Mouse (Mus musculus) ovary, adult 18-20 months (tissue): ENCODE measurements around the gene Defb20.
A peak's percentile ranks its signal among the peaks of the same experiment; 100 is the strongest.
"Not testable (repeated sequence)": the region's sequence is repeated elsewhere in the genome, so short reads cannot be mapped to it uniquely, and the experiment has no call there.

Experiments
- DNase-seq: peaks from one replicate; pipeline ENCODE4 v3.0.0; 2022; ENCODE audit warnings: low spot score, mixed read lengths

Defb20 gene

DNA sequence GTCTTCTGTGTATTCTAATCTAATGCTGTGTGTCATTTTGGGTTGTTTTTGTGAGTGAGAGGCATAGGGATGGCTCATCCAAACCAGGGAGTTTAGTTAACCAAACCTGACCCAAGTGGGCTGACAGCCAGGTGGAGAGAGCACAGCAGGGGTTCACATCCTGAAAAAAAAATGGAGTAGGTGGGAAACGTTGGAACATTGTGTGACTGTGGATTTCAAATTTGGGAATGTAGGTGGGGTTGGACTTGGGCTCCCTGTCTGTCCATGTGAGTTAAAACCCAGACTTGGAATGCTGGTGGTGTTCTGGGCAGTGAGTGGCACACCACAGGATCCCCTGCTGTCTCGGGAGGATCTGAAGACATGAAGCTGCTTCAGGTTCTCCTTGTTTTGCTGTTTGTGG, at the start of gene Defb20:
Gene Defb20, plus strand, starts transcription at position 301 of the 400 bp plus-strand sequence.
- DNase-seq: no peak

DNA sequence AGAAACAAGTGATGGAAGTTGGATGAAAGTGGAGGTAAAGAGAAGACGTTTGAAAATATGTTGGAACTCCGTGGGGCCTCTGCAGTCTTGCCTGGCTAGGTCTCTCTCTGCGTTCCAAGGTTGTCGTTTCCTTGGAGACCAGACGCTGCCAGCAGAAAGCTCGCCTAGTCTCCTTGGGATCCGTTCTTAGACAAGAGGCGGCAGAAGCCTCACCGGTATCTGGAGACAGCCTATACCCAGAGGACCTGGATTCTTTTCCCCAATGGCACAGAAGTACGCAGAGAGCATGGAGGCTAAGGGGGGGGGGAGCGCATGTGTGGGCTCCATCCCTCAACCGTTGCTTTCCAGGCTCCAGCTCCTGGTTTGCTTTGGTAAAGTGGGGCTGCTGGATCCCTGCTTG, 49.4 kb upstream of the Defb20 start:
- DNase-seq: peak; percentile 55

DNA sequence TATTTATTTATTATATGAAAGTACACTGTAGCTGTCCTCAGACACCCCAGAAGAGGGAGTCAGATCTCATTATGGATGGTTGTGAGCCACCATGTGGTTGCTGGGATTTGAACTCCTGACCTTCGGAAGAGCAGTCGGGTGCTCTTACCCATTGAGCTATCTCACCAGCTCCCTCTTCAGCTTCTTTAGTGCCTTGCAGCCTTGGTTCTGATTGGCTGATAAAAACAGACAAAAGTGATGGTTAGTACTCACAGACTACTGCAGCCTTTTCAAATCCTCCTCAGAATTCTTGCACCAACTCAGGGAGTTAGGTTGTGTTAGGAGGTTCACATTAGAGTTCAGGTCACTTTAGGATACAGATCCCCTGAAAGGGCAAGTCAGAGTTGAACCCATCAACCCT, 48.4 kb upstream of the Defb20 start:
- DNase-seq: not testable (repeated sequence)

DNA sequence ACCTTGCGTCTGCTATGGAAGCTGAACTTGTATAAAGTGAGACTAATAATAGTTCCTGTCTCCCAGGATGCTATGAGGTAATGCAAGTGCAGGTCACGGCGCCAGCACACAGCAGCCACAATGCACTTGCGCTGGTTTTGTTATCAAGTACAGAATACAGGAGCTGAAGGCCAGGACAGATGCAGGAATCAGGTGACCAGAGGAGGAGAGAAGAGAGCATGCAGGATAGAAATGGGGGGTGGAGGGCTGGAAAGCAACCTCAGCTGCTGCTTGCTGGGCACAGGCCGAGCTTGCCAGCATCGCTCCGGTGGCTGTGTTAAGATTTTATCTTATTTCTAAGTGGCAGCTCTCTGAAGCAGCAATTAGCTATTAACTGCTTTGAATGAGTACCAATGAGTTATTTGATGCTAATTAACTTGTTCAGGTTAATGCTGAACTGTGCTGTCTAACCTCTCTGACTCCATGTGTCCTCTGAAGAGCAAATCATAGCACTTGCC, 40.4 kb upstream of the Defb20 start:
- DNase-seq: no peak

DNA sequence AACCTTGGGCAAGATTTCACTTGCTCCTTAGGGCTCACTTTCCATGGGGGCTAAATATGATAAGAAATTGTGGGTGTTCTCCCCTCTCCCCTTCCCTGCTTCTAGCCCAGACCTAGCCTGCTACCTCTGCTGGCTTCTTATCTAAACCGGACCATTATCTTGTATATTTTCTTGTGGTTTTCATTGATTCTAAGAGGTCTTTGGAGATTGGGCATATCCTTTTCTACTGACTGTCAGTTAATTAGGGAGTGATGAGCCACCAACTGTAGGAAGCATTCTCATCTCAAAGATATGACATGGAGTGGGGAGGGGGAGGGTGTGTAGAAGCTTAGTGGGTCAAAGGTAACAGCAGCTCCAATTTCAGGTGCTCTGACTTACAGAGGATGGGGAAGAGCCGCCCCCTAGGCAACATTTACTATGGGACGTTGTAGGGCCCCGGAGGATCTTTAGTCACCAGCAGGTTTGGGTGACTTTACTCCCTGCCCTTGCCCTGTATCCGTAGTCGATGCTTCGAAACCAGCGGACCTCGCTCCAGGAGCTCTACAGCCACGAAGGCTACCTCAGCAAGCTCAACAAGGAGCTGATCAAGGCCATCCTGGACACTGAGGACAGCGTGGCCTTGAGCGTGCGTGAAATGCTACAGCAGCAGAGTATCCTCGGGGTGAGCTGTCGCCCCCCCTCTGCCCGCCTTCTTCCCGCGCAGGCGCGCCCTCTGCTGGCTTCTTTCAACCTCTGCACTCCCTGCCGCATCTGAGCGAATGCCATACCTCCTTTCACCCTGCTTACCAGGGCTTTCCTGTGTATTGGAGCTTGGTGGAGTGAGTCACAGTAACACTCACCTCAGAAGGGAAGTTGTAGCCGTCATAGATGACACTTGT, 39.6 kb upstream of the Defb20 start:
- DNase-seq: peak; percentile 86

DNA sequence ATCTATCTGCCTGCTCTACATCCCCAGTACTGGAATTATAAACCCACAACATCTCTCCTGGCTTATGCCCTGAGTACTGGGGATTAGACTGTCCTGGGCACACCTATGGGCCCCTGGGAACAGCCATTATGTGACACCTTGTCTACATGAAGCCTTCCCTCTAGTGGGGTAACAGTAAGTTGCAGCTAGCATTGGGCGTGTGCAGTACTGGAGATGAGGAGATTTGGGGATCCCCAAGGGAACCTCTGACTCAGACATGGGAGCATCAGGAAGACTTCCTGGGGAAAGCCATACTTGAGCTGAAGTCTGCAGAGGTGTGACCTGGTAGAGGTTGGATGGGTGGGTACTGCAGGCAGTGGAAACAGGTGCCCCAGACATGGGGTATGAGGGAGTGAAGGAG, 37.9 kb upstream of the Defb20 start:
- DNase-seq: no peak

DNA sequence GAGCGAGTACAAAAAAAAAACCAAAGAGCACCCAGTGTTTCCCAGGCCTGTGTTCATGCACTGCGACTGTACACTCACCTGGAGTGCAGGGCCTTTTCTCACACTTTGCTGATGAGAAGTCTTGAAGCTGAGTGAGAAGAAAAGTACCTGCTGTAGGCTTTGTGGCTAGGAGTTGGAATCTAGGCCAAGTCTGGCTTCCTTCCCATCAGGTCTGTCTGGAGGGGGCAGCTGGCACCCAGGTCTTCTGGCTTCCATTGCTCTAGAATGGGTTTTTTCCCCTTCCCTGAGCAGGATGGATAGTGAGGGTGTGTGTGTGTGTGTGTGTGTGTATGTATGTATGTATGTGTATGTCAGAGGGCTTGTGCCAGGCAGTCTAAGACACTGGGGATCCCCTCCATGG, 37.0 kb upstream of the Defb20 start:
- DNase-seq: no peak

DNA sequence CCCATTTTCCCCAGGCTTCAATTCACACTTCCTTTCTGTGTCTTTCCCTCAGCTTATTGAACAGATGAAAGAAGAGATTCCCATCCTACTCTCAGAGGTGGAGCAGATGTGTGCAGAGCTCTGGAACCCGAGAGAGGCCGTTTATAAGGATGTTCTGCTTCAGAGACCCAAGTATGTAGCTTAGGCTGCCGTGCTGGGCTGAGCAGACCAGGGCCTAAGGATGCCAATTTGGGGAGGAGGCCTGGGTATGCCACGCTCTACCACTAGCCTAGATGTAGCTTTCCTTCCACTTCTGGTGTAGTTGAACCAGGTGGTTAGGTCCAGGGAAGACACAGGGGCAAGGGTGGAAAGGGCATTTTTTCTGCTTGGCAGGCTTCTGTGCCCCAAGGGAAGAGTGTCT, 34.5 kb upstream of the Defb20 start:
- DNase-seq: no peak

DNA sequence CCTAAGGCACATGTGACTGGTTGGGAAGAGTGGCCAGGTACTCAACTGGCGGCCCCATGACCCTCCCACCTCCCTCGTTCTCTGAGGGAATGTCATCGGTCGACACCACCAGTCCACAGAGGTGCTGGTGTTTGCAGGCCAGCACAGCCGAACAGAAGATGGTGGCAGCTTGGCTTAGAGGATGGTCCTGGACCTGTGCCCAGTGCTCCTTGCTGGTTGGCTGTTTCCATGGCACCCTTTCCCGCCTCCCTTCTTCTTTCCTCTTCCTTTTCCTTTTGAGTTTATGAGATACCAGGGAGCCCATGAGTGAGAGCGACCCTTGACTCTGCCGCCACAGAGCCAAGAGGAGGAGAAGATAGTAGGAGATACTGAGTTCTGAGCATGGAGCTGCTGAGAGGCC, 33.6 kb upstream of the Defb20 start:
- no peak for DNase-seq

DNA sequence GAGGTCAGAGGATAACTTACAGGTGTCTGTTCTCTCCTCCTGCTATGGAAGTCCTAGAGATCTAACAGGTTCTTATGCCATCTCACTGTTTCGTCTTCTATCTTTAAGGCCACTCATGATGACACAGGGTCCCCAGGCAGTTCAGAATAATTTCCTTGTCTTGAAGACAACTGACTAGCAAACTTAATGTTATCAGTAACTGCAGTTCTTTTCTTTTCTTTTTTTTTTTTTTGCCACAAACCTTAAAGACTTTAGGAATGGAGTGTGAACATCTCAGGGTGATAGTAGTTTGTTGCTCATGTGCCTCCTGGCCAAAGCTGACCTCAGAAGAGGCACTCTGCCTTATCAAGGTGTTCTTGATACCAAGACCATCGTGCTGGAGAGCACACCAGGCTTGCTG, 30.2 kb upstream of the Defb20 start:
- no peak for DNase-seq

DNA sequence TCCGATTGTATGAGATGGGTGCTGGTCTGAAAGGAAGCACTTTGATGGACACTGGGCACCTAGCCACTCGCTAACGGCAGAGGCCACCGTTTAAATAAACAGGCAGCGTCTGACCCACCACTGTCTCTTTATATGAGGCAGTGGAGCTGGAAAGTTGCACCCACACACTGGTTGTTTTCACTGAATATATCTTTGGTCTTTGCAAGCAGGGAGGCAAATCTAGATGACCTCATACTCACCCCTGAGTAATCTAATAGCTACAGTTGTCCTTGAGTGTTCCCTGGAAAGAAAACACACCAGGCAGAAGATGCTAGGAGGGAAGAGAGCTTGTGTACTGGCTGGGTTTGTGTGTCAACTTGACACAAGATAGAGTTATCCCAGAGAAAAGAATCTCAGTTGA, 29.4 kb upstream of the Defb20 start:
- peak; percentile 64 for DNase-seq

DNA sequence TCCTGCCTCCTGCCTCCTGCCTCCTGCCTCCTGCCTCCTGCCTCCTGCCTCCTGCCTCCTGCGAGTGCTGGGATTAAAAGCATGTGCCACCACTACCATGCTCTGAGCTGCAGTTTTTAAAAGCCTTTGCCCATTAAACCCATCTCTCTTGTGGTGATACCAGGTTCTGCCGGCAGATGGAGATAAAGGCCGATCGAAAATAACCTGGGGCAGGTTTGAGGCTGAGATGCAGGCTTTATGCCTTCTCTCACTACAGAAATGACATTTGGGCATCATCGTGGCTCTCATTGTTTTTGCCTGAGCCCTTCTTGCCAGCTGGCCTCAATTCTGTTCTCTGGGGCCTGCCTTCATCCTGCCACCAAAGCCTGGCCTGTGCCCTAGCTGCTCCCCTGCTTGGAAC, 26.6 kb upstream of the Defb20 start:
- DNase-seq: no peak

DNA sequence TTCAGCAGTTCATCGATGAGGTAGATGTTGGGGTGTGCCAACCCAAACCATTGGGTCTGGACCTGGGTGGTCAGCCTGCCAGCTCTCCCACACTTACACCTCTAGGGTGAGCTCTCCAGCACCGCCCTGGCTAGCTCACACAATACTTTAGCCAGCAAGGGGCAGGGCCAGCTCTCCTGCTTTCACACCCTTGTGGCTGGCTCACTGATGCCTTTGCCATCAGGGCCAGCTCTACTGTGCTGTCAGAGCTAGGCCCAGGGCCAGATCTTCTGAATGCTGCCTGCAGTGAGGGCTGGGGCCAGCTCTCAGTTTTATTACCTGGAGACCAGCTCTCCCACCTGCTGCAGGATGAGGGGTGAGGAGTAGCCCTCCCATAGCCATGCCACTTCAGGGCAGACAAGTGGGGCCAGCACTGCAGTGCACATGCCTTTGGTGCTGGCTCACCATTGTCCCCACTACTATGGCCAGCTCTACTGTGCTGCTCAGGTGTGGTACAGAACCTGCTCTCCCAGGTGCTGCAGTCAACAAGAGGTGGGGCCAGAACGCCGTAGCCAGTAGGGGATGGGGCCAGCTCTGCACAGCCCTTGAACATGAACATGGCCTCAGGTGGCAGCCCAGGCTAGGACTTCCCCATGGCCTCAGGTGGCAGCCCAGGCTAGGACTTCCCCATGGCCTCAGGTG, 24.6 kb upstream of the Defb20 start:
- no peak for DNase-seq

DNA sequence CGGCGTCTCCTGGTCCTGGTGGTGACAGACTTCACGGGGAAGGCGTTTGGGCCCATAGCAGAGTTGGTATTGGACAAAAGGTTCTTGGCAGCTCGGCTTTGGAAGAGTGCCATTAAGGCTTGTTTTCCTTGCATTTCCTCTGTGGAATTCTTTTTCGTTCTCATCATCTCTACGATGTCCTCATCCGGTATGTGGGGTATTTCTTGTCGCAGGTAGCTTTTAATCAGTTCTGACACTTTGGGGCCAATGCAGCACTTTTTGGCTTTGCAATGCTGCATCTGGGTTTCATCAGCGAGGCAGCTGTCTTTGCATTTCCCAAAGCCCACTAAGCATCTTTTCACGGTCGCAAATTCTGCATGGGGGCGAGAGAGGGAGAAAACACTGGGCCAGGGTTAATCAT, 17.6 kb upstream of the Defb20 start:
- DNase-seq: no peak

DNA sequence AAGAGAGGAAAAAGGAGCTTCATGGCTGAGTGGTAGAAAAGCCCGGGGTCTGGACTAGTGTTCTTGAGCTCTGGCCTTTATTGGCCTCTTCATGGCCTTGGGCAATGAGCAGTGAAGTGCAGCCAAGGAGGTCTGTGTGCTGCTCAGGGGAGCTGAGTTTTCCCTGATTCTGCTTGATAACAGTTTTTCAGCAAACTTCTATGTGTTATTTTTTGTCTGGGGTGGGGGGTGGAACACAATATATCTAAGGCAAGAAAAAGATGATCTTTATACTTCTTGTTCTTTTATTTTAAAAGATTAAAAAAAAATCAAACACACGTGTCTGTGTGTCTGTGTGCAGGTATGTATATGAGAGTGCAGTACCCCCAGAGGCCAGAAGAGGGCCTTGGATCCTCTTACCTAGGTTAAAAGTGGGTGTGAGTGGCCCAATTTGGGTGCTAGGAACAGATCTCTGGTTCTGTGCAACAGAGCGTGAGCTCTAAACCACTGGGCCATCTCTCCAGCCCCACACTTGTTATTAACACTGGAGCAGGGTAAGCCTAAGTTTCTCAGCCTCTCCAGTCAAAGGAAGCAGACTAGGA, 12.2 kb upstream of the Defb20 start, which contains the start of gene Defb23:
Gene Defb23, minus strand, starts transcription at position 51 of the 581 bp plus-strand sequence.
- no peak for DNase-seq

DNA sequence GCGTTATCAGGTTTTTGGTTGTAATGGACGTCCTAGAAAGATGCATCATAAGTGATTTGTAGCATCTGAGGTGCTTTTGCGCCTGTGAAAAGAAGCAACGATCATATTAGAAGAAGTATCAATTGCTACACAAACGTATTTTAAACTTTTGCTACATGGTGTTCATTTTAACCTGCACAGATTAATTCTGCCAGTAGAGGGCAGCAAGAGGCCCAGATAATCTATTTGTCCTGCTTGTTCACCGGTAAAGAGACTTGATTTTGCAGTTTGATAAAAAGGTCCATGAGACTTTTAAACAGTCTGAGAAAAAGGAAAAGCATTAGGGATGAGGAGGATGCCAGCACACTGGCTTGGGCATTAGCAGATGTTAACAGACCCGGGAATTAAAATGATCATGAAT, 5.9 kb upstream of the Defb20 start:
- DNase-seq: no peak

DNA sequence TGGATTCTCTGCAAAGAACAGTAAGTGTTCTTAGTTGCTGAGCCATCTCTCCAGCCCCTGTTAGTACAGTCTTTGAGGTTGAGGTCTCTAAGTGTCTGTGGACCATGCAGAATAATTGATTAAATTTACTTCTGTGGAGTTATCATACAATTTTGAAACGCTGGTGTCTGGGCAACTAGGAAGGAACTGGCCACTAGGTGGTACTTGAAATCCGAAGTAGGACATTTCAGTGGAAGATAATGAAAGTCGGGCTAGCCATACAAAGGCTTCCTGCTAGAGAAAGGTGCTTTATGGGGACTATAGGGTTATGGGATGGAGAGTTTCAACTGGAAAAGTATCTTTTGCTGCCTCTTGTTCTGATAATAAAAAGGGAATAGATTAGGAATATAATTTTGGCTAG, 4.4 kb upstream of the Defb20 start:
- no peak for DNase-seq

DNA sequence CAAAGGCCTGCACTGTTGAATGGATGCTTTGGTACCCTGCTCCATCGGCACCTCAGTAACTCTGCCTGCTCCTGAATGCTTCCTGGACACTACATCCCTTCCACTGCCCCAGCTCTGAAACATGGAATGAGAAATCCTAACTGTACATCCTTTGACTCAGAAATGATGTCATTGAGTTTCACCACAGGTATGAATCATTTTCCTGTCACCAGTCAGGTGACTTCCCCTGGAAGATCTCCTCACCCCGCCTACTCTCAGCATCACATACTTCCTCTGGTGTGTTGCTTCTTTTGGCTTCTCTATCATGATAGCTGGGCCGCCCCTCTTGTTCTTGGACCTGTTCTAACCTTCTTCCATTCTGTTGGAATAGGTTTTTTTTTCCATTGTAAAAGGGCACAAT, 4.0 kb downstream of the Defb20 start:
- DNase-seq: no peak

DNA sequence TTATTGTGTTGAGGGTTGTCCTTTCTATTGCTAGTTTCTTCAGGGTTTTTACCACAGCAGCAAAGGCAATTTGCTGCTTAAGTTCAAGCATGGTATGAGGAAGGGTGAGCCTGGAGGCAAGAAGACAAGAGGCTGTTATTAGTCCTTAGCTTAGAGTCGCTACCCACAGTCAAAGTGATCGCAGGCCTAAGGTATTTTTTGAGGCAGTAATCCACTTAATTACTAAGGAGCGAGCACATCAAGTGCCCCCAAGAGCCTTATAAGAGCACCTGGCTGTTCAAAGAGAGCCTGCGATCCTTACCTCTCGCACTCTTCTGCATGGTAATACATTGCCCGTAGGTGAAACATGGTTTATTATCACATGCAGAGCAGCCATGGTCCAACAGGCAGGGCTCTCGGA, 4.9 kb downstream of the Defb20 start:
- DNase-seq: no peak

DNA sequence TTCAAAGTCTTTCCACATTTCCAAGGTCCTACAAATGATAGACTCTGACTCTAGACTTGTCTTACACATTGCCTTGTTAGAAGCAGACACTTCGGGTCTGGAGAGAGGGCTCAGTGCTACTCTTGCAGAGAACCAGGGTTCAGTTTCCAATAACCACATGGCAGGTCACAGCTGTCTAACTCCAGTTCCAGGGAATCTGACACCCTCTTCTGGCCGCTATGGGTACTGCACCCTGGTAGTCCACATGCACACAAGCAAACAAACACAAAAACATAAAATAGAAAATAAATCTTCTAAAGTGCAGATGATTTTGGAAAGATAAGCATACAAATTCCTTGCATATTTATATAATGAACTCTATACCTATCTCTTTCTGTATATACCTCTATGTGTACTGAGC, 10.2 kb downstream of the Defb20 start:
- no peak for DNase-seq

DNA sequence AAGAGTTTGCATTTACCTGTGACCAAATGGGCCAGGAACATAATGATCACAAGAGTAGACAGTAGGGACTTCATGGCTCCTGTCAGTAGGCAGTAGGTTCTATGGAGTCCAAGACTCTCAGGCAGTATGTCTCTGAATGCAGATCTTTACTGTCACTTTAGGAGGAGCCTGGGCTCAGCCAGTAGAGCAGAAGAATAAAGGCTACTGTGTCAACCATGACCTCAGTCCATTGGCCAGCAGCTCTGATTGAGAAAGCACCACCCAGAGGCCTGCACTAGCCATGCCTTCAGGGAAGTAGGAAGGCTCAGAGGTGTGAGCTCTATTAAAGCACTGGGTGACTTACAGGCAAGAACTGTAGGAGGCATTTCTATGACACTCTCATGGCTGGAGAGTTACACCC, 13.2 kb downstream of the Defb20 start, which contains the start of gene Defb22:
Gene Defb22, minus strand, starts transcription at position 101 of the 400 bp plus-strand sequence.
- no peak for DNase-seq

DNA sequence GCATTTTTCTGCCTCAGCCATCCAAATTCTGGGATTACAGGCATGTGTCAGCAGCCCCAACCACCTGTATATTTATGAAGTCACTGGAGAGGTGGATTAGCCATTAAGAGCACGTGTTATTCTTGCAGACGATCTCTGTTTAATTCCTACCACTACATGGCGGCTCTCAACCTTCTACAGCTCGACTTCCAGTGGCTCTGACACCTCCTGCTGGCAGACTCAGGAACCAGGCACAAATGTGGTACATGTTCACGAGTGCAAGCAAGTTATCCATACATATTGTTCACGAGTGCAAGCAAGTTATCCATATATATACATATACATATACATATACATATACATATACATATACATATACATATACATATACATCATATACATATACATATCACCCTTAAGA, 16.3 kb downstream of the Defb20 start:
- no peak for DNase-seq

DNA sequence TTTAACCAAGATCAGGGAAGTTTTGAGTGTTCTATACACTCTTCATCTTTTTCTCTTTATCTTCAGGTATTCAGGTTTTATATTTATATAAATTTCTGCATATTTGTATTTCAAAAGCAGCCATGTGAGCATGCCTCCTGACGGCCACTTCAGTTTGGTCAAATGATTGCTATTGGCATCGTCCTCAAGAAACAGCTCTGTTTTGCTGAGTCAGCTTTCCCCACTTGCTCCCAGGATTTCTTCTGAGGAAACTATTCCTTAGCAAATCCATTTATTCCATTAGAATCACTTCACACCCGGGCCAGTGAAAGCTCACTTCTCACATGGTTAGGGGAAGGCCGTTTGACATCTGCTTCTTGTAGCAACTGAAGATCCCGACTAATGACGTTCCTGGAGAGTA, 21.2 kb downstream of the Defb20 start:
- DNase-seq: no peak
